Comparison of ENCODE assay signal across 34 mouse cellular contexts in the genomic region with DNA sequence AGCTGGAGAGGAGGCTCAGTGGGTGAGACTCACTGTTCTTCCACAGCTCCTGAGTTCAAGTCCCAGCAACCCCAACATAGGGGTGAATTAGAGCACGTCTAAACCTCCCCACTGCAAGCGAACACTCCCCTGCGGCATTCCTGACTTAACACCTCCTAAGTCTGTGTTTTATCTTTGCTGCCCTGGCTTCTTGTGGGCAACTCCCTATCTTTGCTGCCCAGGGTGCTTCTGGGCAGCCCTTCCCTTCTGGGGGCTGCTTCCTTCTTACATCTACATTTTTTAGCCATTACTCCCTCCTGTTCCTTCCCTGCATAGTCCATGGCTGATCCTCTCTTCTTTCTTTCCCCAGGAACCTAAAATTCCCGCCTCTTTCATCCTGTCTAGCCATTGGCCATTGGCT. TPM values are rescaled to one million over a fixed set of nuclear protein-coding genes. Genes with fewer than 3 reads are reported as not detected.
DNase-seq lines count a peak whose midpoint lies in the region; ATAC-seq and TF ChIP-seq lines count a peak whose summit lies in the region.
"Had no signal": no experiment of that assay in that cellular context is flagged by ENCODE, and none has a peak within 500 bp of the region (broad histone marks: within the 10 kb centered on the region; RNA-seq: fewer than 3 reads in every experiment).

No protein-coding gene starts in this region.

- no peak overlapping the region for H3K9ac ChIP-seq in MEL (ENCODE audit: control insufficient read depth, low read depth, low read length, poor library complexity, severe bottlenecking)
- H3K9ac ChIP-seq in liver, embryonic 15.5 days = peak overlapping the region; percentile 34
- H3K9ac ChIP-seq in hindbrain, embryonic 14.5 days = no peak overlapping the region
- H3K9ac ChIP-seq: embryonic facial prominence, embryonic 13.5 days; intestine, embryonic 15.5 days had no signal

- no peak for TF ChIP-seq CTCF in MEL (IDR thresholded peaks at IDR 0.05 in 2 of 3, conservative IDR thresholded peaks at IDR 0.05 in 1 of 3; ENCODE audit: control insufficient read depth in 1 of 3, insufficient read depth in 1 of 3, low read depth in 2 of 3, low read length in 3 of 3, poor library complexity in 1 of 3, severe bottlenecking in 1 of 3)

- H3K27me3 ChIP-seq in MEL (ENCODE audit: control insufficient read depth in 1 of 2, insufficient read depth in 2 of 2, low read length in 2 of 2) = no peaks in the 10 kb centered on the region
- H3K27me3 ChIP-seq in liver, embryonic 15.5 days = peaks cover 21% of the 10 kb centered on the region
- peaks cover 74% of the 10 kb centered on the region for H3K27me3 ChIP-seq in forebrain, embryonic 10.5 days (ENCODE audit: poor library complexity, severe bottlenecking)
- peaks cover 20% of the 10 kb centered on the region for H3K27me3 ChIP-seq in hindbrain, embryonic 14.5 days (ENCODE audit: control insufficient read depth, insufficient read depth, low read length)

- TF ChIP-seq RAD21 in MEL (IDR thresholded peaks at IDR 0.05; ENCODE audit: low read depth, low read length) = no peak

- TF ChIP-seq POLR2A in MEL (IDR thresholded peaks at IDR 0.05; ENCODE audit: control insufficient read depth in 1 of 2, insufficient read depth in 1 of 2, low read depth in 1 of 2, low read length in 2 of 2, poor library complexity in 1 of 2) = no peak

- TF ChIP-seq EP300 in MEL (IDR thresholded peaks at IDR 0.05; ENCODE audit: low read depth in 1 of 2, low read length in 2 of 2) = peak; percentile 74 to 82

- intact Hi-C loops in left cerebral cortex, postnatal 4 days (cut with DNase I) = no loop called here

- peaks cover 7 to 9% of the 10 kb centered on the region in 2 experiments for H3K4me1 ChIP-seq in MEL (ENCODE audit: control insufficient read depth in 1 of 2, insufficient read depth in 2 of 2, low read length in 2 of 2)
- peaks cover 58% of the 10 kb centered on the region for H3K4me1 ChIP-seq in liver, embryonic 15.5 days (replicated peaks)
- peaks cover 41% of the 10 kb centered on the region for H3K4me1 ChIP-seq in forebrain, embryonic 10.5 days
- H3K4me1 ChIP-seq in hindbrain, embryonic 14.5 days (replicated peaks; ENCODE audit: control insufficient read depth, insufficient read depth, low read length) = peaks cover 14% of the 10 kb centered on the region

- DNase-seq in MEL (ENCODE audit: low read depth, low spot score) = peak; percentile 57
- DNase-seq in c-Kit-positive CD71-positive TER-119-positive erythroid progenitor cells, embryonic 14.5 days (ENCODE audit: low spot score) = peak; percentile 72
- peak; percentile 77 for DNase-seq in liver
- DNase-seq in forebrain, embryonic 10.5 days (ENCODE audit: extremely low spot score, low spot score) = no peak
- DNase-seq in hindbrain, embryonic 14.5 days (ENCODE audit: low spot score) = no peak
- DNase-seq in left cerebral cortex, postnatal 4 days = no peak
- DNase-seq in frontal cortex, postnatal 36 days (ENCODE audit: low spot score in 2 of 2) = no peak
- DNase-seq: adrenal gland, postnatal 25 days; cerebellum, adult 9-10 months; cerebellum, postnatal 36 days; embryo, embryonic 11 days; heart, postnatal 14 days; kidney, adult 2 months; kidney, postnatal 4 days; layer of hippocampus, postnatal 36 days; lung, postnatal 36 days; spleen, adult 18-20 months; thymus, postnatal 14 days had no signal

- peak overlapping the region; percentile 58 for H3K4me2 ChIP-seq in liver, embryonic 15.5 days
- H3K4me2 ChIP-seq in hindbrain, embryonic 14.5 days (replicated peaks) = no peak overlapping the region
- H3K4me2 ChIP-seq: embryonic facial prominence, embryonic 13.5 days; intestine, embryonic 15.5 days had no signal

- peaks cover 0 to 10% of the 10 kb centered on the region in 2 experiments; a peak in 3 of 4 replicates for H3K36me3 ChIP-seq in MEL (ENCODE audit: control insufficient read depth in 1 of 2, insufficient read depth in 2 of 2, low read length in 2 of 2)
- H3K36me3 ChIP-seq in liver, embryonic 15.5 days (replicated peaks) = peaks cover 73% of the 10 kb centered on the region
- H3K36me3 ChIP-seq in forebrain, embryonic 10.5 days (replicated peaks) = peaks cover 61% of the 10 kb centered on the region
- H3K36me3 ChIP-seq in hindbrain, embryonic 14.5 days (replicated peaks; ENCODE audit: control insufficient read depth, insufficient read depth) = peaks cover 27% of the 10 kb centered on the region

- 18% methylated on average over 4 of the region's 4 CpGs for WGBS in liver, embryonic 15.5 days (ENCODE audit: insufficient replicate concordance)
- 87% methylated on average over 4 of the region's 4 CpGs for WGBS in forebrain, embryonic 10.5 days
- 86% methylated on average over 4 of the region's 4 CpGs for WGBS in hindbrain, embryonic 14.5 days

- H3K4me3 ChIP-seq in MEL (ENCODE audit: control insufficient read depth in 1 of 2, insufficient read depth in 1 of 2, low read depth in 2 of 2, low read length in 2 of 2) = no peak overlapping the region
- no peak overlapping the region for H3K4me3 ChIP-seq in liver, embryonic 15.5 days (replicated peaks)
- no peak overlapping the region for H3K4me3 ChIP-seq in forebrain, embryonic 10.5 days
- H3K4me3 ChIP-seq in hindbrain, embryonic 14.5 days (replicated peaks; ENCODE audit: low read length) = no peak overlapping the region
- H3K4me3 ChIP-seq: embryonic facial prominence, embryonic 13.5 days; hindbrain, embryonic 10.5 days; intestine, embryonic 15.5 days; midbrain, embryonic 10.5 days had no signal

- H3K9me3 ChIP-seq in MEL (replicated peaks; ENCODE audit: insufficient read depth, low read length) = no peaks in the 10 kb centered on the region
- H3K9me3 ChIP-seq in liver, embryonic 15.5 days (replicated peaks) = no peaks in the 10 kb centered on the region
- no peaks in the 10 kb centered on the region for H3K9me3 ChIP-seq in forebrain, embryonic 10.5 days
- H3K9me3 ChIP-seq in hindbrain, embryonic 14.5 days (ENCODE audit: control insufficient read depth, low read length) = no peaks in the 10 kb centered on the region
- H3K9me3 ChIP-seq: embryonic facial prominence, embryonic 13.5 days; G1E; hindbrain, embryonic 10.5 days; intestine, embryonic 15.5 days; midbrain, embryonic 10.5 days had no signal

- H3K79me2 ChIP-seq in MEL (ENCODE audit: control insufficient read depth, insufficient read depth, low read length, poor library complexity) = no peaks in the 10 kb centered on the region

- no peak overlapping the region for H3K27ac ChIP-seq in MEL (ENCODE audit: control insufficient read depth, low read depth, low read length)
- H3K27ac ChIP-seq in liver, embryonic 15.5 days (replicated peaks) = peak overlapping the region; percentile 84
- no peak overlapping the region for H3K27ac ChIP-seq in forebrain, embryonic 10.5 days
- H3K27ac ChIP-seq in hindbrain, embryonic 14.5 days = no peak overlapping the region
- H3K27ac ChIP-seq: embryonic facial prominence, embryonic 13.5 days; hindbrain, embryonic 10.5 days; hindbrain, postnatal 0 days; intestine, embryonic 15.5 days; midbrain, embryonic 10.5 days had no signal

- ATAC-seq in liver, embryonic 15.5 days (ENCODE audit: insufficient read depth) = peak; percentile 72
- no peak for ATAC-seq in hindbrain, embryonic 14.5 days (ENCODE audit: low FRiP score)
- ATAC-seq: forebrain, embryonic 16.5 days; hindbrain, postnatal 0 days; intestine, embryonic 15.5 days; midbrain, embryonic 16.5 days had no signal

TF ChIP-seq in MEL, 35 proteins besides CTCF, POLR2A, EP300 and RAD21 (continues in another document):
- TF ChIP-seq RCOR1 (IDR thresholded peaks at IDR 0.05; ENCODE audit: low read depth, low read length) (peak; percentile 44; the same call in 1 of the 2 replicates), E2F4 (IDR thresholded peaks at IDR 0.05; ENCODE audit: borderline replicate concordance, low read depth, low read length) (no peak), NELFE (IDR thresholded peaks at IDR 0.05; ENCODE audit: low read depth, low read length) (no peak)

RNA-seq across cellular contexts. Expression of a gene that starts 5.0 kb away (rescaled TPM):
- total RNA-seq in MEL (2012; rRNA removed) = 0.49 and 1.1 TPM in 2 replicates
- polyA plus RNA-seq in MEL (2012; ENCODE audit: insufficient read depth in 1 of 2, insufficient read length in 2 of 2, low read depth in 1 of 2, low replicate concordance in 2 of 2, missing spikeins in 1 of 2) = under 1 TPM in 1 of 2 experiments, not detected in 1; 0.97 TPM
- polyA plus RNA-seq in liver, embryonic 15.5 days (2015; fragmentation: Nextera tagmentation; extraction: Ambion mirVana) = 0.37 and 0.50 TPM in 2 replicates
- polyA plus RNA-seq in forebrain, embryonic 10.5 days (2016; fragmentation: Nextera tagmentation; extraction: Ambion mirVana) = 0.72 and 0.96 TPM in 2 replicates
- polyA plus RNA-seq in hindbrain, embryonic 14.5 days (2014; fragmentation: Nextera tagmentation; extraction: Ambion mirVana) = 0.94 and 0.95 TPM in 2 replicates
- total RNA-seq in left cerebral cortex, postnatal 4 days (2021) = 1 to 10 TPM; 2.3 to 2.6 TPM
- total RNA-seq: G1E had no signal
- polyA plus RNA-seq: G1E had no signal

RNA-seq across cellular contexts. Expression of a gene that starts 38.4 kb away (rescaled TPM):
- 9.6 and 10.8 TPM in 2 replicates for total RNA-seq in MEL (2012; rRNA removed)
- polyA plus RNA-seq in MEL (2012; ENCODE audit: insufficient read depth in 1 of 2, insufficient read length in 2 of 2, low read depth in 1 of 2, low replicate concordance in 2 of 2, missing spikeins in 1 of 2) = 10 to 100 TPM in 1 of 2 experiments, not detected in 1; 19.6 TPM
- polyA plus RNA-seq in liver, embryonic 15.5 days (2015; fragmentation: Nextera tagmentation; extraction: Ambion mirVana) = 5.1 and 5.9 TPM in 2 replicates
- 9.6 and 9.8 TPM in 2 replicates for polyA plus RNA-seq in forebrain, embryonic 10.5 days (2016; fragmentation: Nextera tagmentation; extraction: Ambion mirVana)
- 10.0 and 10.9 TPM in 2 replicates for polyA plus RNA-seq in hindbrain, embryonic 14.5 days (2014; fragmentation: Nextera tagmentation; extraction: Ambion mirVana)
- 10 to 100 TPM; 21.2 to 25.7 TPM for total RNA-seq in left cerebral cortex, postnatal 4 days (2021)

RNA-seq across cellular contexts. Expression of a gene that starts 41.5 kb away (rescaled TPM):
- 4.5 and 5.0 TPM in 2 replicates for total RNA-seq in MEL (2012; rRNA removed)
- 10 to 100 TPM in 1 of 2 experiments, not detected in 1; 19.6 TPM for polyA plus RNA-seq in MEL (2012; ENCODE audit: insufficient read depth in 1 of 2, insufficient read length in 2 of 2, low read depth in 1 of 2, low replicate concordance in 2 of 2, missing spikeins in 1 of 2)
- 1.5 and 2.0 TPM in 2 replicates for polyA plus RNA-seq in liver, embryonic 15.5 days (2015; fragmentation: Nextera tagmentation; extraction: Ambion mirVana)
- polyA plus RNA-seq in forebrain, embryonic 10.5 days (2016; fragmentation: Nextera tagmentation; extraction: Ambion mirVana) = 5.6 and 5.9 TPM in 2 replicates
- 0.25 and 0.40 TPM in 2 replicates for polyA plus RNA-seq in hindbrain, embryonic 14.5 days (2014; fragmentation: Nextera tagmentation; extraction: Ambion mirVana)
- total RNA-seq in left cerebral cortex, postnatal 4 days (2021) = under 1 TPM in 1 of 2 experiments, not detected in 1; 0.46 TPM

RNA-seq across cellular contexts. Expression of a gene that starts 48.0 kb away (rescaled TPM):
- total RNA-seq in MEL (2012; rRNA removed) = 0.20 TPM in 1 of 2 replicates, not detected in the other
- polyA plus RNA-seq in MEL (2012; ENCODE audit: insufficient read depth in 1 of 2, insufficient read length in 2 of 2, low read depth in 1 of 2, low replicate concordance in 2 of 2, missing spikeins in 1 of 2) = under 1 TPM in 1 of 2 experiments, not detected in 1; 0.28 TPM
- polyA plus RNA-seq in liver, embryonic 15.5 days (2015; fragmentation: Nextera tagmentation; extraction: Ambion mirVana) = 0.14 TPM in 1 of 2 replicates, not detected in the other
- not detected in 2 replicates for polyA plus RNA-seq in forebrain, embryonic 10.5 days (2016; fragmentation: Nextera tagmentation; extraction: Ambion mirVana)
- polyA plus RNA-seq in hindbrain, embryonic 14.5 days (2014; fragmentation: Nextera tagmentation; extraction: Ambion mirVana) = not detected in 2 replicates
- total RNA-seq in left cerebral cortex, postnatal 4 days (2021) = not detected
- total RNA-seq: adrenal gland, adult 18-20 months; adrenal gland, postnatal 25 days; gastrocnemius, adult 8-10 months; heart, postnatal 14 days; hindbrain, postnatal 0 days; layer of hippocampus, postnatal 36 days; liver, adult 2 months; neutrophil, adult 5-6 weeks had no signal
- polyA plus RNA-seq: brain, embryonic 14.5 days; embryonic facial prominence, embryonic 13.5 days; forebrain, embryonic 16.5 days; heart, embryonic 14.5 days; hindbrain, postnatal 0 days; limb, embryonic 11.5 days; liver, adult 2 months; midbrain, embryonic 16.5 days had no signal

Comparison
In these comparisons a context has a peak if more than half of its experiments do, and no peak if none do; other contexts are left out.
1. DNase-seq: peak in MEL (single experiment), c-Kit-positive CD71-positive TER-119-positive erythroid progenitor cells, embryonic 14.5 days (single experiment) and liver (single experiment); none in forebrain, embryonic 10.5 days (single experiment), hindbrain, embryonic 14.5 days (single experiment), left cerebral cortex, postnatal 4 days (single experiment) and frontal cortex, postnatal 36 days (0 of 2).